Mouse (Mus musculus): ENCODE results near the gene Trnau1ap. TPM values are rescaled to one million over a fixed set of nuclear protein-coding genes. Genes with fewer than 3 reads are reported as not detected.

Trnau1ap gene
- polyA plus RNA-seq, 2 experiments: 36.6 to 74.4 TPM

GRCm38 (mm10) chr4:132365450-132366060, 36.2 kb upstream of the Trnau1ap start:
- no peaks in the 10 kb centered on the region for H3K9me3 ChIP-seq (ENCODE audit: control insufficient read depth, low read length)
- no peak overlapping the region for H3K27ac ChIP-seq (replicated peaks; ENCODE audit: low read depth, low read length)
- no peak overlapping the region for H3K4me2 ChIP-seq (replicated peaks; ENCODE audit: low read depth, low read length, severe bottlenecking)
- H3K4me3 ChIP-seq (replicated peaks; ENCODE audit: low read length): no peak overlapping the region
- peaks cover 86% of the 10 kb centered on the region for H3K36me3 ChIP-seq (ENCODE audit: control insufficient read depth, insufficient read depth, low read length)
- no peak for DNase-seq (ENCODE audit: low spot score)
- H3K4me1 ChIP-seq (ENCODE audit: control insufficient read depth, insufficient read depth, low read length): no peaks in the 10 kb centered on the region
- 75% methylated on average over 13 of the region's 13 CpGs for WGBS
- H3K9ac ChIP-seq (ENCODE audit: low read depth, low read length, severe bottlenecking): no peak overlapping the region
- H3K27me3 ChIP-seq (ENCODE audit: control insufficient read depth, insufficient read depth, low read length): no peaks in the 10 kb centered on the region
- no peak for TF ChIP-seq POLR2A (IDR thresholded peaks at IDR 0.05; ENCODE audit: borderline replicate concordance, extremely low read depth, insufficient read depth, insufficient read length)
- no peak for ATAC-seq (ENCODE audit: low FRiP score, low read depth)

- Histone ChIP-seq H3K27ac (replicated peaks; ENCODE audit: low read depth, low read length) (no peak overlapping the region), H3K4me1 (ENCODE audit: control insufficient read depth, insufficient read depth, low read length) (no peaks in the 10 kb centered on the region), H3K9me3 (ENCODE audit: control insufficient read depth, low read length) (no peaks in the 10 kb centered on the region), H3K4me3 (replicated peaks; ENCODE audit: low read length) (no peak overlapping the region), H3K4me2 (replicated peaks; ENCODE audit: low read depth, low read length, severe bottlenecking) (no peak overlapping the region), H3K36me3 (ENCODE audit: control insufficient read depth, insufficient read depth, low read length) (peaks cover 86% of the 10 kb centered on the region), H3K9ac (ENCODE audit: low read depth, low read length, severe bottlenecking) (no peak overlapping the region), H3K27me3 (ENCODE audit: control insufficient read depth, insufficient read depth, low read length) (no peaks in the 10 kb centered on the region)
- no peak for DNase-seq (ENCODE audit: low spot score)
- no peak for TF ChIP-seq POLR2A (IDR thresholded peaks at IDR 0.05; ENCODE audit: borderline replicate concordance, extremely low read depth, insufficient read depth, insufficient read length)
- WGBS: 96% methylated on average over 11 of the region's 11 CpGs
- no peak for ATAC-seq (ENCODE audit: low FRiP score, low read depth)
Observed at GRCm38 (mm10) chr4:132363487-132363886, 34.1 kb upstream of the Trnau1ap start.

- H3K4me2 ChIP-seq (replicated peaks; ENCODE audit: low read depth, low read length, severe bottlenecking): no peak overlapping the region
- H3K36me3 ChIP-seq (ENCODE audit: control insufficient read depth, insufficient read depth, low read length): peaks cover 78% of the 10 kb centered on the region
- no peaks in the 10 kb centered on the region for H3K4me1 ChIP-seq (ENCODE audit: control insufficient read depth, insufficient read depth, low read length)
- DNase-seq (ENCODE audit: low spot score) (no peak), ATAC-seq (ENCODE audit: low FRiP score, low read depth) (no peak)
- no peak overlapping the region for H3K9ac ChIP-seq (ENCODE audit: low read depth, low read length, severe bottlenecking)
- H3K27me3 ChIP-seq (ENCODE audit: control insufficient read depth, insufficient read depth, low read length): no peaks in the 10 kb centered on the region
- no peak overlapping the region for H3K27ac ChIP-seq (replicated peaks; ENCODE audit: low read depth, low read length)
- TF ChIP-seq POLR2A (IDR thresholded peaks at IDR 0.05; ENCODE audit: borderline replicate concordance, extremely low read depth, insufficient read depth, insufficient read length): no peak
- 88% methylated on average over 4 of the region's 4 CpGs for WGBS
- no peak overlapping the region for H3K4me3 ChIP-seq (replicated peaks; ENCODE audit: low read length)
- H3K9me3 ChIP-seq (ENCODE audit: control insufficient read depth, low read length): no peaks in the 10 kb centered on the region
Observed at GRCm38 (mm10) chr4:132359510-132359909, 30.2 kb upstream of the Trnau1ap start.

- 39% methylated on average over 12 of the region's 12 CpGs for WGBS
- no peak overlapping the region for H3K4me2 ChIP-seq (replicated peaks; ENCODE audit: low read depth, low read length, severe bottlenecking)
- no peaks in the 10 kb centered on the region for H3K9me3 ChIP-seq (ENCODE audit: control insufficient read depth, low read length)
- no peaks in the 10 kb centered on the region for H3K27me3 ChIP-seq (ENCODE audit: control insufficient read depth, insufficient read depth, low read length)
- TF ChIP-seq POLR2A (IDR thresholded peaks at IDR 0.05; ENCODE audit: borderline replicate concordance, extremely low read depth, insufficient read depth, insufficient read length): no peak
- ATAC-seq (ENCODE audit: low FRiP score, low read depth) (no peak), DNase-seq (ENCODE audit: low spot score) (no peak)
- no peak overlapping the region for H3K27ac ChIP-seq (replicated peaks; ENCODE audit: low read depth, low read length)
- H3K4me3 ChIP-seq (replicated peaks; ENCODE audit: low read length): no peak overlapping the region
- H3K4me1 ChIP-seq (ENCODE audit: control insufficient read depth, insufficient read depth, low read length): peaks cover 8% of the 10 kb centered on the region
- peaks cover 60% of the 10 kb centered on the region for H3K36me3 ChIP-seq (ENCODE audit: control insufficient read depth, insufficient read depth, low read length)
- no peak overlapping the region for H3K9ac ChIP-seq (ENCODE audit: low read depth, low read length, severe bottlenecking)
Observed at GRCm38 (mm10) chr4:132356170-132356569, 26.8 kb upstream of the Trnau1ap start.

GRCm38 (mm10) chr4:132355403-132355802, 26.1 kb upstream of the Trnau1ap start:
- peaks cover 61% of the 10 kb centered on the region for H3K36me3 ChIP-seq (ENCODE audit: control insufficient read depth, insufficient read depth, low read length)
- no peaks in the 10 kb centered on the region for H3K9me3 ChIP-seq (ENCODE audit: control insufficient read depth, low read length)
- peaks cover 8% of the 10 kb centered on the region for H3K4me1 ChIP-seq (ENCODE audit: control insufficient read depth, insufficient read depth, low read length)
- no peak overlapping the region for H3K27ac ChIP-seq (replicated peaks; ENCODE audit: low read depth, low read length)
- TF ChIP-seq POLR2A (IDR thresholded peaks at IDR 0.05; ENCODE audit: borderline replicate concordance, extremely low read depth, insufficient read depth, insufficient read length): no peak
- WGBS: 89% methylated on average over 3 of the region's 3 CpGs
- H3K4me2 ChIP-seq (replicated peaks; ENCODE audit: low read depth, low read length, severe bottlenecking): no peak overlapping the region
- DNase-seq (ENCODE audit: low spot score) (no peak), ATAC-seq (ENCODE audit: low FRiP score, low read depth) (no peak)
- H3K9ac ChIP-seq (ENCODE audit: low read depth, low read length, severe bottlenecking): no peak overlapping the region
- no peaks in the 10 kb centered on the region for H3K27me3 ChIP-seq (ENCODE audit: control insufficient read depth, insufficient read depth, low read length)
- no peak overlapping the region for H3K4me3 ChIP-seq (replicated peaks; ENCODE audit: low read length)

Data from limb, embryonic 14.5 days (tissue).